Mouse (Mus musculus) cerebellum, adult 2 months (tissue): ENCODE data around the gene Trim43b.
"Not testable (repeated sequence)": the region's sequence is repeated elsewhere in the genome, so short reads cannot be mapped to it uniquely, and the experiment has no call there.

Experiments used
- CTCF ChIP-seq: fragments of 200-500 bp; IDR thresholded peaks from 2 replicates; pipeline ENCODE4 v1.5.1; 2011; ENCODE audit warnings: low read depth, mild to moderate bottlenecking, control low read depth, low read length, moderate library complexity, borderline replicate concordance; ENCODE audit not compliant: insufficient read depth
- POLR2A ChIP-seq: fragments of 200-500 bp; IDR thresholded peaks from 2 replicates; pipeline ENCODE4 v1.6.1; 2011; ENCODE audit warnings: low read length, control low read depth, borderline replicate concordance; ENCODE audit not compliant: insufficient read depth

GRCm38 (mm10) chr9:89092735-89093134, at the start of gene Trim43b:
- TF ChIP-seq CTCF, POLR2A: not testable (repeated sequence)
